8 mouse cellular contexts compared by ENCODE assay signal in the genomic region with DNA sequence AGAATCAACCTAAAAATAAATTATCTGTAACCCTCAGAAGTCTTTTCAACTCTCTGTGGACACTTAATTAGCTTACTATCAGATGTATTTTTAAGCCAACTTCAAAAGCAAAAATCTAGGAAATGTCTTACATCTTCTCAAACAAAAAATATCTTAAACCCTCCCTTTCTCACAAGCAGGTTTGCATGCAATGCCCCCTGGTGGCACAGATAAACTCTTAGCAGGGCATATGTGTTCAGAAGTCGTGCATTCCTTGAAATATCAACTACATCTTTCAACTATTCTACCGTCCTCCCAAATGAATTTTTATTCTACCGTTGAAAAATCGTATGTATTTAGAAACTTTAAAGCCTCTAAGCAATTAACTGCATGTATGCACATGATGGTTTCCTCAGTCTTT. TPM values are rescaled to one million over a fixed set of nuclear protein-coding genes. Genes with fewer than 3 reads are reported as not detected.
DNase-seq lines count a peak whose midpoint lies in the region; ATAC-seq and TF ChIP-seq lines count a peak whose summit lies in the region.

No protein-coding gene starts in this region.

- H3K36me3 ChIP-seq in liver, embryonic 12.5 days = no peaks in the 10 kb centered on the region
- no peaks in the 10 kb centered on the region for H3K36me3 ChIP-seq in intestine, embryonic 16.5 days (ENCODE audit: control insufficient read depth, insufficient read depth, low read length)
- no peaks in the 10 kb centered on the region for H3K36me3 ChIP-seq in lung, postnatal 0 days (ENCODE audit: insufficient read depth, low read length)

- no peaks in the 10 kb centered on the region for H3K9me3 ChIP-seq in liver, embryonic 12.5 days (replicated peaks)
- no peaks in the 10 kb centered on the region for H3K9me3 ChIP-seq in intestine, embryonic 16.5 days (ENCODE audit: control insufficient read depth, low read length)
- no peaks in the 10 kb centered on the region for H3K9me3 ChIP-seq in lung, postnatal 0 days (ENCODE audit: low read length)

- 47% methylated on average over 4 of the region's 4 CpGs for WGBS in liver, embryonic 12.5 days (ENCODE audit: insufficient replicate concordance)
- WGBS in intestine, embryonic 16.5 days = 19% methylated on average over 4 of the region's 4 CpGs
- WGBS in lung, postnatal 0 days = 25% methylated on average over 4 of the region's 4 CpGs

- no peak for TF ChIP-seq EP300 in lung, postnatal 0 days (IDR thresholded peaks at IDR 0.05)

- no peak overlapping the region for H3K9ac ChIP-seq in liver, embryonic 12.5 days
- H3K9ac ChIP-seq in intestine, embryonic 16.5 days (ENCODE audit: low read depth, low read length) = no peak overlapping the region
- no peak overlapping the region for H3K9ac ChIP-seq in lung, postnatal 0 days (replicated peaks; ENCODE audit: low read depth)

- TF ChIP-seq CTCF in lung, postnatal 0 days (IDR thresholded peaks at IDR 0.05) = peak; percentile 81

- peaks cover 3% of the 10 kb centered on the region; the same call in 1 of the 2 replicates for H3K4me1 ChIP-seq in liver, embryonic 12.5 days
- peaks cover 8% of the 10 kb centered on the region for H3K4me1 ChIP-seq in intestine, embryonic 16.5 days (ENCODE audit: control insufficient read depth, insufficient read depth, low read length)
- H3K4me1 ChIP-seq in lung, postnatal 0 days (ENCODE audit: insufficient read depth, low read depth, low read length) = no peaks in the 10 kb centered on the region

- no peak overlapping the region for H3K4me3 ChIP-seq in liver, embryonic 12.5 days
- no peak overlapping the region for H3K4me3 ChIP-seq in intestine, embryonic 16.5 days (ENCODE audit: low read length)
- H3K4me3 ChIP-seq in lung, postnatal 0 days (ENCODE audit: low read depth, low read length) = no peak overlapping the region

- no peaks in the 10 kb centered on the region for H3K27me3 ChIP-seq in liver, embryonic 12.5 days (replicated peaks)
- H3K27me3 ChIP-seq in intestine, embryonic 16.5 days (replicated peaks; ENCODE audit: control insufficient read depth, insufficient read depth, low read length) = no peaks in the 10 kb centered on the region
- H3K27me3 ChIP-seq in lung, postnatal 0 days (replicated peaks; ENCODE audit: insufficient read depth, low read length) = no peaks in the 10 kb centered on the region

- ATAC-seq in liver, embryonic 12.5 days = no peak
- ATAC-seq in intestine, embryonic 16.5 days = peak; percentile 73
- ATAC-seq in lung, postnatal 0 days = no peak

- H3K4me2 ChIP-seq in liver, embryonic 12.5 days = no peak overlapping the region
- H3K4me2 ChIP-seq in intestine, embryonic 16.5 days (ENCODE audit: low read depth, low read length) = no peak overlapping the region
- no peak overlapping the region for H3K4me2 ChIP-seq in lung, postnatal 0 days (replicated peaks; ENCODE audit: low read depth, low read length)

- no peak overlapping the region for H3K27ac ChIP-seq in liver, embryonic 12.5 days
- no peak overlapping the region for H3K27ac ChIP-seq in intestine, embryonic 16.5 days (ENCODE audit: low read length)
- H3K27ac ChIP-seq in lung, postnatal 0 days (ENCODE audit: low read length) = no peak overlapping the region

- peak; percentile 18 for DNase-seq in cerebellum, adult 9-10 months
- DNase-seq in cerebellum, adult 8-10 months = no peak
- peak; percentile 26 for DNase-seq in liver
- peak; percentile 77 for DNase-seq in brain, adult 2 months (ENCODE audit: low read depth, low spot score)
- peak; percentile 81 for DNase-seq in lung, postnatal 0 days (ENCODE audit: low spot score)
- DNase-seq in thymus, postnatal 25 days = peak; percentile 54

RNA-seq across cellular contexts. Expression of a gene that starts 39.1 kb away (rescaled TPM):
- 68.3 and 68.6 TPM in 2 replicates for polyA plus RNA-seq in liver, embryonic 12.5 days (2016; fragmentation: Nextera tagmentation; extraction: Ambion mirVana)
- 148 and 151 TPM in 2 replicates for polyA plus RNA-seq in intestine, embryonic 16.5 days (2015; fragmentation: Nextera tagmentation; extraction: Ambion mirVana)
- polyA plus RNA-seq in lung, postnatal 0 days (2015; fragmentation: Nextera tagmentation; extraction: Ambion mirVana) = 113 and 119 TPM in 2 replicates
